Mouse (Mus musculus): Measurements from ENCODE around the gene Atr. TPM values are rescaled to one million over a fixed set of nuclear protein-coding genes. Genes with fewer than 3 reads are reported as not detected.

Atr gene
- 21.8 and 22.9 TPM in 2 replicates for polyA plus RNA-seq (2016; fragmentation: Nextera tagmentation; extraction: Ambion mirVana)

- Histone ChIP-seq H3K36me3 (replicated peaks) (peaks cover 8% of the 10 kb centered on the region), H3K27ac (replicated peaks) (peak within 1 kb of the TSS; percentile 93), H3K9me3 (no peaks in the 10 kb centered on the region), H3K4me1 (peaks cover 3% of the 10 kb centered on the region), H3K4me3 (peak within 1 kb of the TSS; percentile 92), H3K27me3 (replicated peaks; ENCODE audit: low read depth, poor library complexity, severe bottlenecking) (no peaks in the 10 kb centered on the region)
- WGBS: under 1% methylated on average over 69 of the region's 69 CpGs
- peak; percentile 94 for DNase-seq (ENCODE audit: low spot score)
Measured at GRCm38 (mm10) chr9:95857414-95858026, at the start of gene Atr. Atr (plus strand) TSS chr9:95857597.

DNA sequence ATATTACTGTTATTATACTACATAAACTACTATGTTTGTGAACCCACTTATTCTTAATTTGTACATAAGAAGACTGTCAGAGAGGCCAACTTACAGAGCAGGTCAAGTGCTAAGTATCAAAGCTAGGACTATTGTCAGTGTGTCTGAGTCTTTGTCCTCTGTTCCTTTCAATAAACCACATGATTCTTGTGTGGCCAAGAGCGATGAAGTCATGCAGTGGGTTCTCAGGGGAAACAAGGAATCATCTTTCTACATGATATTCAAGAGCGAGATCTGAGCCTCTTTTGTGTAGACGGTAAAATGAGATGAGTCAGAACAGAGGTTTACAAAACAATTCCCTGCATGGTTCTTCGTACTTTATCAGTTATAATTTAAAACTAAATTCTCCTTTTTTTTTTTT is 47.8 kb upstream of the Atr start:
- H3K27ac ChIP-seq (replicated peaks): no peak overlapping the region
- H3K9me3 ChIP-seq: no peaks in the 10 kb centered on the region
- no peaks in the 10 kb centered on the region for H3K36me3 ChIP-seq (replicated peaks)
- H3K4me3 ChIP-seq: no peak overlapping the region
- H3K4me1 ChIP-seq: peaks cover 9% of the 10 kb centered on the region
- 86% methylated on average over 4 of the region's 4 CpGs for WGBS
- DNase-seq (ENCODE audit: low spot score): no peak
- H3K27me3 ChIP-seq (replicated peaks; ENCODE audit: low read depth, poor library complexity, severe bottlenecking): no peaks in the 10 kb centered on the region

DNA sequence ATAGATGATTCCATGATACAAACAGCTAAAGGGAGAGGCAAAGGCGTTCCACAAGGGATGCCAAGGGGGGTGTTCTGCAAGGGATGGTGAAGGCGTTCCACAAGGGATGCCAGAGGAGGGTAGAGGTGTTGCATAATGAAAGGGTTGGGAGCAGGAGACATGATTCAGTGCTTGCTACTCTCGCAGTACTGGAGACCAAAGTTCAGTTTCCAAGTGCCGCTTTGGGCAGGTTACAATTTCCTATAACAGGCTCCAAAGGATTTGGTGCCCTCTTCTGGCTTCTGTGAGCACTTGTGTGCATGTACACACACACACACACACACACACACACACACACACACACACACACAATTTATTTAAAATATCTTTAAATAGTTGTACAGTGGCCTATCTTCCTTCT is 45.6 kb upstream of the Atr start:
- H3K36me3 ChIP-seq (replicated peaks): no peaks in the 10 kb centered on the region
- peaks cover 15% of the 10 kb centered on the region for H3K4me1 ChIP-seq
- no peaks in the 10 kb centered on the region for H3K9me3 ChIP-seq
- H3K27me3 ChIP-seq (replicated peaks; ENCODE audit: low read depth, poor library complexity, severe bottlenecking): no peaks in the 10 kb centered on the region
- 96% methylated on average over 4 of the region's 4 CpGs for WGBS
- H3K4me3 ChIP-seq: no peak overlapping the region
- no peak for DNase-seq (ENCODE audit: low spot score)
- H3K27ac ChIP-seq (replicated peaks): no peak overlapping the region

- peak; percentile 36 for DNase-seq (ENCODE audit: low spot score)
- Histone ChIP-seq H3K27me3 (replicated peaks; ENCODE audit: low read depth, poor library complexity, severe bottlenecking) (no peaks in the 10 kb centered on the region), H3K4me3 (no peak overlapping the region), H3K36me3 (replicated peaks) (no peaks in the 10 kb centered on the region), H3K9me3 (no peaks in the 10 kb centered on the region), H3K27ac (replicated peaks) (peak overlapping the region; percentile 59), H3K4me1 (peaks cover 15% of the 10 kb centered on the region)
- WGBS: 40% methylated on average over 20 of the region's 20 CpGs
Measured at GRCm38 (mm10) chr9:95813721-95814531, 43.5 kb upstream of the Atr start.

- no peak overlapping the region for H3K4me3 ChIP-seq
- WGBS: 88% methylated on average over 11 of the region's 11 CpGs
- DNase-seq (ENCODE audit: low spot score): no peak
- no peaks in the 10 kb centered on the region for H3K27me3 ChIP-seq (replicated peaks; ENCODE audit: low read depth, poor library complexity, severe bottlenecking)
- H3K36me3 ChIP-seq (replicated peaks): no peaks in the 10 kb centered on the region
- no peaks in the 10 kb centered on the region for H3K9me3 ChIP-seq
- peaks cover 15% of the 10 kb centered on the region for H3K4me1 ChIP-seq
- no peak overlapping the region for H3K27ac ChIP-seq (replicated peaks)
Measured at GRCm38 (mm10) chr9:95815015-95815673, 42.3 kb upstream of the Atr start.

DNA sequence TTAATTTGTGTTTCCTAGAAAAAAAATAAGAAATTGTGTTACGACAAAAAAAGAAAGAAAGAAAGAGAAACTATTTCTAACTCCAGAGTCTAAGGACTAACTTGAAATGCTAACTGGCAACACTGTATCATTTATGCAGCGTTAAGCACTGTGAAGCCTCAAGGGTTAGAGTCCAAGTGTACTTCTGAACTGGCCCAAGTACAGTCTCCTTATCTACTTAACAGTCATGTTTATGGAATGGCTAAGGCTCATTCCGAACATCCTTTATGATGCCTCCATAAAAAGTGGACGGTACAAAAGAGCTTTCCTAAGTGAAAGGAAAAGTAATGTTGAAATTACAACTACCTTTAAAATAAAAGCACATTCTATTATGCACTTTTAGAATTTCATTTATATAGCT is 41.7 kb upstream of the Atr start:
- Histone ChIP-seq H3K27ac (replicated peaks) (no peak overlapping the region), H3K27me3 (replicated peaks; ENCODE audit: low read depth, poor library complexity, severe bottlenecking) (no peaks in the 10 kb centered on the region), H3K9me3 (no peaks in the 10 kb centered on the region), H3K4me3 (no peak overlapping the region), H3K4me1 (peaks cover 15% of the 10 kb centered on the region), H3K36me3 (replicated peaks) (no peaks in the 10 kb centered on the region)
- DNase-seq (ENCODE audit: low spot score): no peak
- WGBS: 87% methylated on average over 4 of the region's 4 CpGs

GRCm38 (mm10) chr9:95822531-95822930 is 34.9 kb upstream of the Atr start:
- 84% methylated on average over 7 of the region's 7 CpGs for WGBS
- no peaks in the 10 kb centered on the region for H3K4me1 ChIP-seq
- H3K9me3 ChIP-seq: no peaks in the 10 kb centered on the region
- H3K36me3 ChIP-seq (replicated peaks): no peaks in the 10 kb centered on the region
- no peak overlapping the region for H3K27ac ChIP-seq (replicated peaks)
- H3K4me3 ChIP-seq: no peak overlapping the region
- no peak for DNase-seq (ENCODE audit: low spot score)
- H3K27me3 ChIP-seq (replicated peaks; ENCODE audit: low read depth, poor library complexity, severe bottlenecking): no peaks in the 10 kb centered on the region

- WGBS: 91% methylated on average over 5 of the region's 5 CpGs
- DNase-seq (ENCODE audit: low spot score): no peak
- no peak overlapping the region for H3K27ac ChIP-seq (replicated peaks)
- no peaks in the 10 kb centered on the region for H3K9me3 ChIP-seq
- no peaks in the 10 kb centered on the region for H3K27me3 ChIP-seq (replicated peaks; ENCODE audit: low read depth, poor library complexity, severe bottlenecking)
- no peaks in the 10 kb centered on the region for H3K4me1 ChIP-seq
- no peak overlapping the region for H3K4me3 ChIP-seq
- no peaks in the 10 kb centered on the region for H3K36me3 ChIP-seq (replicated peaks)
Measured at GRCm38 (mm10) chr9:95827565-95827964, 29.8 kb upstream of the Atr start.

DNA sequence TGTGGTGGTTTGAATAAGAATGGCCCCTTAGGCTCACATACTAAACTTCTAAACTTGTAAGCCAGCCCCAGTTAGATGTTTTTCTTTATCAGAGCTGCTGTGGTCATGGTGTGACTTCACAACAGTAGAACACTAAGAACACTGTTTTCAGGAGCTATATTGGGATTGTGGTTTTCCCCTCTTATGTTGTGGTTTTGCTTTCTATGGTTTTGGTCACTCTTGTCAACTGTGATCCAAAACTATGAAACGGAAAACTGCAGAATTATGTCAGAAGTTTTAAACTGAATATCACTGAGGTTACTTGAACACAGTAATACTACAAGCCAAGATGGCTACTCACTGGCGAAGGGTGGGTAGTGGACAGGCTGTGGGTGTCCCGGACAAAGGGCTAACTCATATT is 24.6 kb upstream of the Atr start:
- no peaks in the 10 kb centered on the region for H3K4me1 ChIP-seq
- 92% methylated on average over 3 of the region's 3 CpGs for WGBS
- H3K36me3 ChIP-seq (replicated peaks): no peaks in the 10 kb centered on the region
- no peaks in the 10 kb centered on the region for H3K27me3 ChIP-seq (replicated peaks; ENCODE audit: low read depth, poor library complexity, severe bottlenecking)
- H3K4me3 ChIP-seq: no peak overlapping the region
- no peak for DNase-seq (ENCODE audit: low spot score)
- no peak overlapping the region for H3K27ac ChIP-seq (replicated peaks)
- H3K9me3 ChIP-seq: no peaks in the 10 kb centered on the region

DNA sequence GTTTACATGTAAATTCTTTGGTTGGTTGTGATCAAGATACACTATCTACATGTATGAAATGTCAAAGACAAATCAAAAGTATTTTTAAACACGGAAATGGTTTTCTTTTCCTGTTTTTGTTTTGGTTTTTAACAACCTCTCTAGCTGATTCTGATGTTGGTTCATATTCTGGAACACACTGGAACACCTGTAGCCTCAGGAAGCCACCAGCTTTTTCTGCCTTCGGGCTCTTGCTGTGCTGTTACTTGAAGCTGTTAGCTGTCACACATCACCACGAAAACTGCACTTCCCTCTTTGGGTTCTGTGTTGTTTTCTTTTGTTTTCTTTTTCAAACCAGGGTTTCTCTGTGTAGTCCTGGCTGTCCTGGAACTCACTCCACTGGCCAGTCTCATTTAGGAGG is 22.6 kb upstream of the Atr start:
- H3K27ac ChIP-seq (replicated peaks): no peak overlapping the region
- 69% methylated on average over 3 of the region's 3 CpGs for WGBS
- no peak overlapping the region for H3K4me3 ChIP-seq
- H3K36me3 ChIP-seq (replicated peaks): no peaks in the 10 kb centered on the region
- no peaks in the 10 kb centered on the region for H3K4me1 ChIP-seq
- no peaks in the 10 kb centered on the region for H3K27me3 ChIP-seq (replicated peaks; ENCODE audit: low read depth, poor library complexity, severe bottlenecking)
- DNase-seq (ENCODE audit: low spot score): no peak
- H3K9me3 ChIP-seq: no peaks in the 10 kb centered on the region

DNA sequence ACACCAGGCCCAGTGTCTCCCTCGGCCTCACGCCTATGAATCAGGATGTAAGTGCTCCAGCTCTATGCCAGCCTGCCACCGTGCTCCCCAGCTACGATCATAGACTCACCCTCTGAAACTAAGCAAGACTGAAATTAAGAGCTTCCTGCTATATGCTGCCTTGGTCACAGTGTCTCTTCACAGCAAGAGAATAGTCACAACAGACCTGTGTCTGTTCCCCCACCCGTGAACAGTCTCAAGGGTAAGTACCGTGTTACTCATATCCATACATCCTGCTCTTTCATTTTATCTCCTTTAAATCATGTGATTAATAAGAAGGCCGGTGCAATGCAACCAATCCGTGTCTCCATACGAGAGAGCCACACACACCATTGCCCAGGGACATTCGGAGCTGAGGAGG is 21.7 kb upstream of the Atr start:
- WGBS: 93% methylated on average over 10 of the region's 10 CpGs
- Histone ChIP-seq H3K27ac (replicated peaks) (no peak overlapping the region), H3K36me3 (replicated peaks) (no peaks in the 10 kb centered on the region), H3K4me3 (no peak overlapping the region), H3K4me1 (no peaks in the 10 kb centered on the region), H3K27me3 (replicated peaks; ENCODE audit: low read depth, poor library complexity, severe bottlenecking) (no peaks in the 10 kb centered on the region), H3K9me3 (no peaks in the 10 kb centered on the region)
- no peak for DNase-seq (ENCODE audit: low spot score)

- peaks cover 11% of the 10 kb centered on the region for H3K4me1 ChIP-seq
- 0 out of 2 replicates have a peak, but pooled peaks cover 1% of the 10 kb centered on the region for H3K9me3 ChIP-seq
- 89% methylated on average over 3 of the region's 3 CpGs for WGBS
- DNase-seq (ENCODE audit: low spot score): no peak
- H3K4me3 ChIP-seq: no peak overlapping the region
- H3K27ac ChIP-seq (replicated peaks): no peak overlapping the region
- H3K27me3 ChIP-seq (replicated peaks; ENCODE audit: low read depth, poor library complexity, severe bottlenecking): peaks cover 16% of the 10 kb centered on the region
- H3K36me3 ChIP-seq (replicated peaks): no peaks in the 10 kb centered on the region
Measured at GRCm38 (mm10) chr9:95839424-95839823, 18.0 kb upstream of the Atr start.
